Mouse (Mus musculus): ENCODE measurements around the gene Cyth1. TPM values are rescaled to one million over a fixed set of nuclear protein-coding genes. Genes with fewer than 3 reads are reported as not detected.
A peak's percentile ranks its signal among the peaks of the same experiment; 100 is the strongest.

The Cyth1 gene
- total and polyA plus RNA-seq, 2 experiments from 2014 or later: 23.7 to 64.1 TPM

GRCm38 (mm10) chr11:118225862-118226261 is 22.5 kb downstream of the Cyth1 start:
- 44% methylated on average over 1 of the region's 1 CpGs for WGBS
- no peak overlapping the region for H3K9ac ChIP-seq
- no peak for DNase-seq
- no peaks in the 10 kb centered on the region for H3K36me3 ChIP-seq (ENCODE audit: insufficient read depth)
- ATAC-seq: no peak
- H3K4me1 ChIP-seq (ENCODE audit: insufficient read depth): no peaks in the 10 kb centered on the region
- H3K4me2 ChIP-seq (ENCODE audit: low read depth): no peak overlapping the region
- no peaks in the 10 kb centered on the region for H3K27me3 ChIP-seq (ENCODE audit: insufficient read depth, low read length)
- no peak for TF ChIP-seq CTCF (IDR thresholded peaks at IDR 0.05; ENCODE audit: low read depth)
- H3K9me3 ChIP-seq (ENCODE audit: low read length): no peaks in the 10 kb centered on the region
- no peak overlapping the region for H3K27ac ChIP-seq (ENCODE audit: low read depth, low read length)
- no peak overlapping the region for H3K4me3 ChIP-seq (ENCODE audit: low read depth, low read length)

- no peaks in the 10 kb centered on the region for H3K27me3 ChIP-seq (ENCODE audit: insufficient read depth, low read length)
- peak; percentile 42; the same call in 1 of the 2 replicates for ATAC-seq
- H3K4me3 ChIP-seq (ENCODE audit: low read depth, low read length): no peak overlapping the region
- no peaks in the 10 kb centered on the region for H3K9me3 ChIP-seq (ENCODE audit: low read length)
- no peak overlapping the region for H3K27ac ChIP-seq (ENCODE audit: low read depth, low read length)
- no peak overlapping the region for H3K9ac ChIP-seq
- H3K4me2 ChIP-seq (ENCODE audit: low read depth): no peak overlapping the region
- H3K36me3 ChIP-seq (ENCODE audit: insufficient read depth): no peaks in the 10 kb centered on the region
- no peaks in the 10 kb centered on the region for H3K4me1 ChIP-seq (ENCODE audit: insufficient read depth)
- no peak for DNase-seq
- WGBS: 40% methylated on average over 12 of the region's 12 CpGs
- TF ChIP-seq CTCF (IDR thresholded peaks at IDR 0.05; ENCODE audit: low read depth): no peak
Measured at GRCm38 (mm10) chr11:118225056-118225836, 23.1 kb downstream of the Cyth1 start.

- no peak overlapping the region for H3K4me3 ChIP-seq (ENCODE audit: low read depth, low read length)
- H3K9ac ChIP-seq: no peak overlapping the region
- no peaks in the 10 kb centered on the region for H3K27me3 ChIP-seq (ENCODE audit: insufficient read depth, low read length)
- 87% methylated on average over 10 of the region's 10 CpGs for WGBS
- no peaks in the 10 kb centered on the region for H3K4me1 ChIP-seq (ENCODE audit: insufficient read depth)
- DNase-seq (no peak), ATAC-seq (no peak)
- no peak overlapping the region for H3K27ac ChIP-seq (ENCODE audit: low read depth, low read length)
- H3K9me3 ChIP-seq (ENCODE audit: low read length): no peaks in the 10 kb centered on the region
- no peaks in the 10 kb centered on the region for H3K36me3 ChIP-seq (ENCODE audit: insufficient read depth)
- no peak for TF ChIP-seq CTCF (IDR thresholded peaks at IDR 0.05; ENCODE audit: low read depth)
- H3K4me2 ChIP-seq (ENCODE audit: low read depth): no peak overlapping the region
Measured at GRCm38 (mm10) chr11:118223416-118224067, 24.9 kb downstream of the Cyth1 start.

GRCm38 (mm10) chr11:118222917-118223316 is 25.5 kb downstream of the Cyth1 start:
- WGBS: 86% methylated on average over 5 of the region's 5 CpGs
- ATAC-seq (no peak), DNase-seq (no peak)
- H3K9me3 ChIP-seq (ENCODE audit: low read length): no peaks in the 10 kb centered on the region
- no peaks in the 10 kb centered on the region for H3K4me1 ChIP-seq (ENCODE audit: insufficient read depth)
- no peak for TF ChIP-seq CTCF (IDR thresholded peaks at IDR 0.05; ENCODE audit: low read depth)
- no peak overlapping the region for H3K27ac ChIP-seq (ENCODE audit: low read depth, low read length)
- H3K27me3 ChIP-seq (ENCODE audit: insufficient read depth, low read length): no peaks in the 10 kb centered on the region
- no peak overlapping the region for H3K9ac ChIP-seq
- no peak overlapping the region for H3K4me3 ChIP-seq (ENCODE audit: low read depth, low read length)
- no peaks in the 10 kb centered on the region for H3K36me3 ChIP-seq (ENCODE audit: insufficient read depth)
- H3K4me2 ChIP-seq (ENCODE audit: low read depth): no peak overlapping the region

GRCm38 (mm10) chr11:118222351-118222885 is 26.0 kb downstream of the Cyth1 start:
- no peaks in the 10 kb centered on the region for H3K36me3 ChIP-seq (ENCODE audit: insufficient read depth)
- H3K27me3 ChIP-seq (ENCODE audit: insufficient read depth, low read length): no peaks in the 10 kb centered on the region
- DNase-seq: no peak
- no peak overlapping the region for H3K4me3 ChIP-seq (ENCODE audit: low read depth, low read length)
- H3K27ac ChIP-seq (ENCODE audit: low read depth, low read length): no peak overlapping the region
- ATAC-seq: no peak
- WGBS: 71% methylated on average over 6 of the region's 6 CpGs
- no peaks in the 10 kb centered on the region for H3K4me1 ChIP-seq (ENCODE audit: insufficient read depth)
- H3K4me2 ChIP-seq (ENCODE audit: low read depth): no peak overlapping the region
- no peak overlapping the region for H3K9ac ChIP-seq
- no peaks in the 10 kb centered on the region for H3K9me3 ChIP-seq (ENCODE audit: low read length)
- no peak for TF ChIP-seq CTCF (IDR thresholded peaks at IDR 0.05; ENCODE audit: low read depth)

GRCm38 (mm10) chr11:118220561-118221262 is 27.7 kb downstream of the Cyth1 start:
- TF ChIP-seq CTCF (IDR thresholded peaks at IDR 0.05; ENCODE audit: low read depth): peak; percentile 81
- Histone ChIP-seq H3K4me3 (ENCODE audit: low read depth, low read length) (no peak overlapping the region), H3K9ac (no peak overlapping the region), H3K27me3 (ENCODE audit: insufficient read depth, low read length) (no peaks in the 10 kb centered on the region), H3K27ac (ENCODE audit: low read depth, low read length) (no peak overlapping the region), H3K4me2 (ENCODE audit: low read depth) (no peak overlapping the region), H3K9me3 (ENCODE audit: low read length) (no peaks in the 10 kb centered on the region), H3K4me1 (ENCODE audit: insufficient read depth) (no peaks in the 10 kb centered on the region), H3K36me3 (ENCODE audit: insufficient read depth) (no peaks in the 10 kb centered on the region)
- DNase-seq (peak; percentile 83), ATAC-seq (peak; percentile 56; the same call in 1 of the 2 replicates)
- WGBS: 20% methylated on average over 7 of the region's 7 CpGs
